Mouse (Mus musculus): ENCODE results near the gene 5430419D17Rik.

Gene 5430419D17Rik

GRCm38 (mm10) chr7:131318340-131318739, 144.1 kb downstream of the 5430419D17Rik start:
- DNase-seq: no peak

DNA sequence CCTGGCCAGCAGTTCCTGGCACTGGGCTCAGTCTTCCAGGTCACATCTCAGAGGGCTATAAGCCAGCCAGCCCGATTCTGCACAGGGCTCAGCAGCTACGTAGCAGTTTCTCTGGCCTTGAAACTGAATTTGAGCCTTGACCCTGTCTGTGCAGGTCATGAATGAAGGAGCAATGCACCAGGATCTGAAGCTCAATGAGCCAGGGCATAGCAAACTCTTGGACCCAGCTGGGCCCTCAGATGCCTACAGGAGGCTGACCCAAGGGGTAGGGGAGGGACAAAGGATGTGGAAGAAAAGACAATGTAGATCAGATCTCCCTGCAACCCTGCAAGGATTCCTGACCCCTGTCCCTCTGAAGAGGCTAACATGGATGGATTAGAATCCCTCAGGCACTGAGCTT, 148.0 kb downstream of the 5430419D17Rik start, which contains the start of gene Cuzd1:
Gene Cuzd1 (minus strand): TSS at position 101 of the 400 bp plus-strand sequence.
- DNase-seq: no peak

DNA sequence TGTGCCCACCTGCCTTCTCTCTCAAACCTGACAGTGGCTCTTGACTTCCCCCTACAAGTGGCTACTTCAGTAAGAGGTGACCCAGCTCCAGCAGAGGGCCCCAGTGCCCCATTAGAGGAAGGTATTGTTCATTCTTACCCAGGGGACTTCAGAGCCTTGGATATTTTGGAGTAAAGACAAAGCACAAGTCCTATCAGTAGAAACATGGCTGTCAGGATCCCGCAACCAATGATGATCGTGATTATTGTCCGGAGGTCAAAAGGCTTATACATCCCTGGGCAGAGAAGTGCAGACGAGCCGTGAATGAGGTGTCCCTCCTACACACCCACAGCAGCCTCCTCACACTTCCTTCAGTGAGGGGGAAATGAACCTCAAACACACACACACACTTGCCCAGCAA, 152.9 kb downstream of the 5430419D17Rik start:
- DNase-seq: no peak

GRCm38 (mm10) chr7:131329416-131329815, 155.2 kb downstream of the 5430419D17Rik start, which contains the start of gene Fam24b:
Gene Fam24b, minus strand, starts transcription at chr7:131329516.
- DNase-seq: no peak

DNA sequence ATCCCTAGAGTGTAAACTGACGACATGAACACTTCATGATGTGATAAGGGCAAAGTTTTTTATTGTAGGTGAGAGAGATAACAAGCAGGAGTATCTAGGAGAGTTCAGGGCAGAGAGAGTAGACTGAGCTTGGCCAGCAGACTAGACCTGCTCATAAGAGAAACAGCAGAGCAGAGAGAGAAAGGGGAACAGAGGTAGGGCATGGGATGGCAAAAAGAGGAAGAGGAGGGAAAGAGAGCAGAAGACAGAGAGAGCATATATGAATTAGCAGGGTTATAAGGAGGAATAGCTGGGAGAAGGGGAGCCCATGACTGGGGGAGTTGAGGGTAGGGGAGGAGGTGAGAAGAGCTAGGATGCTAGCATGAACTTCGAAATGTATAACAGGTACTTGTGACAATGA, 157.5 kb downstream of the 5430419D17Rik start:
- DNase-seq: no peak

DNA sequence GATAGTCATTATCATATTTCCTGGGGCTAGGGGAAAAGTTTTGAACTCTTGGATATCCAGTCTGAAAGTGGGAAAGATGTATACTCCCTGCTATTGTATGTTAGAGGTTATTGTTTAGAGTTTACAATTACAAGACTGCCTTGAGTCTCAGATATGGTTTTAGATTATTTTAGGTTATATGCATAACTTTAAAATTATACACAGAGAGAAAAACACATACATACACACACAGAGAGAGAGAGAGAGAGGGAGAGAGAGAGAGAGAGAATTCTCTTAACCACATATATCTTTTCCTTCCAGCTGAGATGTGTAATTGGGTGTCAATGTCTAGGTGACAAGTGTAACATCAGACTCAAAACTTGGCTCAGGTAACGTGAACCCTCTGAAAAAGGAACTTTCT, 159.4 kb downstream of the 5430419D17Rik start, which contains the start of gene Fam24a:
Gene Fam24a (plus strand): TSS at position 301 of the 400 bp plus-strand sequence.
- DNase-seq: no peak

GRCm38 (mm10) chr7:131337502-131338068, 163.4 kb downstream of the 5430419D17Rik start:
- no peak for DNase-seq

GRCm38 (mm10) chr7:131345856-131346541, 171.8 kb downstream of the 5430419D17Rik start:
- DNase-seq: no peak

Data from thymus, postnatal 4 days (tissue).